Mouse (Mus musculus): ENCODE data around the gene Tango6. TPM values are rescaled to one million over a fixed set of nuclear protein-coding genes. Genes with fewer than 3 reads are reported as not detected.
A peak's percentile ranks its signal among the peaks of the same experiment; 100 is the strongest.

Tango6 gene
- polyA plus RNA-seq, 1 experiment from 2014 or later, result 10.1 TPM

GRCm38 (mm10) chr8:106722453-106722852 is 39.6 kb downstream of the Tango6 start:
- H3K4me1 ChIP-seq (ENCODE audit: control insufficient read depth, insufficient read depth, low read length), result no peaks in the 10 kb centered on the region
- 80% methylated on average over 6 of the region's 6 CpGs for WGBS
- H3K9ac ChIP-seq (replicated peaks; ENCODE audit: low read depth, low read length), result no peak overlapping the region
- no peaks in the 10 kb centered on the region for H3K9me3 ChIP-seq (ENCODE audit: control insufficient read depth, low read depth, low read length)
- ATAC-seq (ENCODE audit: insufficient number of reproducible peaks, insufficient read depth, low FRiP score, low read depth), result no peak
- H3K27ac ChIP-seq (ENCODE audit: low read length), result no peak overlapping the region
- H3K4me3 ChIP-seq (ENCODE audit: low read depth, low read length), result no peak overlapping the region
- no peaks in the 10 kb centered on the region for H3K27me3 ChIP-seq (ENCODE audit: control insufficient read depth, insufficient read depth, low read length)
- H3K36me3 ChIP-seq (ENCODE audit: control insufficient read depth, insufficient read depth, low read length), result peaks cover 13% of the 10 kb centered on the region
- H3K4me2 ChIP-seq (replicated peaks; ENCODE audit: low read depth, low read length), result no peak overlapping the region

- H3K4me2 ChIP-seq (replicated peaks; ENCODE audit: low read depth, low read length), result no peak overlapping the region
- no peak for ATAC-seq (ENCODE audit: insufficient number of reproducible peaks, insufficient read depth, low FRiP score, low read depth)
- no peaks in the 10 kb centered on the region for H3K4me1 ChIP-seq (ENCODE audit: control insufficient read depth, insufficient read depth, low read length)
- no peaks in the 10 kb centered on the region for H3K9me3 ChIP-seq (ENCODE audit: control insufficient read depth, low read depth, low read length)
- H3K27me3 ChIP-seq (ENCODE audit: control insufficient read depth, insufficient read depth, low read length), result no peaks in the 10 kb centered on the region
- WGBS, result 47% methylated on average over 2 of the region's 2 CpGs
- H3K36me3 ChIP-seq (ENCODE audit: control insufficient read depth, insufficient read depth, low read length), result peaks cover 13% of the 10 kb centered on the region
- no peak overlapping the region for H3K4me3 ChIP-seq (ENCODE audit: low read depth, low read length)
- no peak overlapping the region for H3K27ac ChIP-seq (ENCODE audit: low read length)
- H3K9ac ChIP-seq (replicated peaks; ENCODE audit: low read depth, low read length), result no peak overlapping the region
Measured at GRCm38 (mm10) chr8:106723921-106724320, 41.1 kb downstream of the Tango6 start.

GRCm38 (mm10) chr8:106726551-106726950 is 43.7 kb downstream of the Tango6 start:
- Histone ChIP-seq H3K9me3 (ENCODE audit: control insufficient read depth, low read depth, low read length) (no peaks in the 10 kb centered on the region), H3K27me3 (ENCODE audit: control insufficient read depth, insufficient read depth, low read length) (no peaks in the 10 kb centered on the region), H3K4me1 (ENCODE audit: control insufficient read depth, insufficient read depth, low read length) (no peaks in the 10 kb centered on the region), H3K27ac (ENCODE audit: low read length) (no peak overlapping the region), H3K4me2 (replicated peaks; ENCODE audit: low read depth, low read length) (no peak overlapping the region), H3K4me3 (ENCODE audit: low read depth, low read length) (no peak overlapping the region), H3K9ac (replicated peaks; ENCODE audit: low read depth, low read length) (no peak overlapping the region), H3K36me3 (ENCODE audit: control insufficient read depth, insufficient read depth, low read length) (peaks cover 13% of the 10 kb centered on the region)
- ATAC-seq (ENCODE audit: insufficient number of reproducible peaks, insufficient read depth, low FRiP score, low read depth), result no peak
- WGBS, result 90% methylated on average over 6 of the region's 6 CpGs

GRCm38 (mm10) chr8:106727241-106727835 is 44.5 kb downstream of the Tango6 start:
- H3K4me3 ChIP-seq (ENCODE audit: low read depth, low read length), result no peak overlapping the region
- no peaks in the 10 kb centered on the region for H3K27me3 ChIP-seq (ENCODE audit: control insufficient read depth, insufficient read depth, low read length)
- WGBS, result 42% methylated on average over 16 of the region's 16 CpGs
- H3K9ac ChIP-seq (replicated peaks; ENCODE audit: low read depth, low read length), result no peak overlapping the region
- H3K4me1 ChIP-seq (ENCODE audit: control insufficient read depth, insufficient read depth, low read length), result no peaks in the 10 kb centered on the region
- H3K9me3 ChIP-seq (ENCODE audit: control insufficient read depth, low read depth, low read length), result no peaks in the 10 kb centered on the region
- ATAC-seq (ENCODE audit: insufficient number of reproducible peaks, insufficient read depth, low FRiP score, low read depth), result no peak
- no peak overlapping the region for H3K4me2 ChIP-seq (replicated peaks; ENCODE audit: low read depth, low read length)
- H3K27ac ChIP-seq (ENCODE audit: low read length), result peak overlapping the region; percentile 21; the same call in 1 of the 2 replicates
- H3K36me3 ChIP-seq (ENCODE audit: control insufficient read depth, insufficient read depth, low read length), result peaks cover 13% of the 10 kb centered on the region

GRCm38 (mm10) chr8:106727889-106728288 is 45.0 kb downstream of the Tango6 start:
- no peaks in the 10 kb centered on the region for H3K9me3 ChIP-seq (ENCODE audit: control insufficient read depth, low read depth, low read length)
- H3K4me3 ChIP-seq (ENCODE audit: low read depth, low read length), result no peak overlapping the region
- H3K36me3 ChIP-seq (ENCODE audit: control insufficient read depth, insufficient read depth, low read length), result peaks cover 13% of the 10 kb centered on the region
- 63% methylated on average over 1 of the region's 1 CpGs for WGBS
- no peak overlapping the region for H3K27ac ChIP-seq (ENCODE audit: low read length)
- H3K4me2 ChIP-seq (replicated peaks; ENCODE audit: low read depth, low read length), result no peak overlapping the region
- H3K9ac ChIP-seq (replicated peaks; ENCODE audit: low read depth, low read length), result no peak overlapping the region
- no peak for ATAC-seq (ENCODE audit: insufficient number of reproducible peaks, insufficient read depth, low FRiP score, low read depth)
- no peaks in the 10 kb centered on the region for H3K4me1 ChIP-seq (ENCODE audit: control insufficient read depth, insufficient read depth, low read length)
- H3K27me3 ChIP-seq (ENCODE audit: control insufficient read depth, insufficient read depth, low read length), result no peaks in the 10 kb centered on the region

GRCm38 (mm10) chr8:106732921-106733320 is 50.1 kb downstream of the Tango6 start:
- 34% methylated on average over 5 of the region's 5 CpGs for WGBS
- no peak overlapping the region for H3K9ac ChIP-seq (replicated peaks; ENCODE audit: low read depth, low read length)
- no peak overlapping the region for H3K4me2 ChIP-seq (replicated peaks; ENCODE audit: low read depth, low read length)
- no peaks in the 10 kb centered on the region for H3K27me3 ChIP-seq (ENCODE audit: control insufficient read depth, insufficient read depth, low read length)
- no peaks in the 10 kb centered on the region for H3K9me3 ChIP-seq (ENCODE audit: control insufficient read depth, low read depth, low read length)
- no peak for ATAC-seq (ENCODE audit: insufficient number of reproducible peaks, insufficient read depth, low FRiP score, low read depth)
- no peaks in the 10 kb centered on the region for H3K4me1 ChIP-seq (ENCODE audit: control insufficient read depth, insufficient read depth, low read length)
- no peak overlapping the region for H3K4me3 ChIP-seq (ENCODE audit: low read depth, low read length)
- no peak overlapping the region for H3K27ac ChIP-seq (ENCODE audit: low read length)
- H3K36me3 ChIP-seq (ENCODE audit: control insufficient read depth, insufficient read depth, low read length), result peaks cover 9% of the 10 kb centered on the region; the same call in 1 of the 2 replicates

GRCm38 (mm10) chr8:106733703-106734102 is 50.8 kb downstream of the Tango6 start:
- no peaks in the 10 kb centered on the region for H3K4me1 ChIP-seq (ENCODE audit: control insufficient read depth, insufficient read depth, low read length)
- 68% methylated on average over 3 of the region's 3 CpGs for WGBS
- no peak overlapping the region for H3K9ac ChIP-seq (replicated peaks; ENCODE audit: low read depth, low read length)
- H3K36me3 ChIP-seq (ENCODE audit: control insufficient read depth, insufficient read depth, low read length), result peaks cover 9% of the 10 kb centered on the region; the same call in 1 of the 2 replicates
- no peak for ATAC-seq (ENCODE audit: insufficient number of reproducible peaks, insufficient read depth, low FRiP score, low read depth)
- H3K27ac ChIP-seq (ENCODE audit: low read length), result no peak overlapping the region
- H3K4me3 ChIP-seq (ENCODE audit: low read depth, low read length), result no peak overlapping the region
- H3K27me3 ChIP-seq (ENCODE audit: control insufficient read depth, insufficient read depth, low read length), result no peaks in the 10 kb centered on the region
- H3K4me2 ChIP-seq (replicated peaks; ENCODE audit: low read depth, low read length), result no peak overlapping the region
- no peaks in the 10 kb centered on the region for H3K9me3 ChIP-seq (ENCODE audit: control insufficient read depth, low read depth, low read length)

- H3K9me3 ChIP-seq (ENCODE audit: control insufficient read depth, low read depth, low read length), result no peaks in the 10 kb centered on the region
- no peak overlapping the region for H3K4me3 ChIP-seq (ENCODE audit: low read depth, low read length)
- H3K27me3 ChIP-seq (ENCODE audit: control insufficient read depth, insufficient read depth, low read length), result no peaks in the 10 kb centered on the region
- no peaks in the 10 kb centered on the region for H3K4me1 ChIP-seq (ENCODE audit: control insufficient read depth, insufficient read depth, low read length)
- no peak overlapping the region for H3K27ac ChIP-seq (ENCODE audit: low read length)
- H3K4me2 ChIP-seq (replicated peaks; ENCODE audit: low read depth, low read length), result no peak overlapping the region
- H3K36me3 ChIP-seq (ENCODE audit: control insufficient read depth, insufficient read depth, low read length), result peaks cover 9% of the 10 kb centered on the region; the same call in 1 of the 2 replicates
- no peak overlapping the region for H3K9ac ChIP-seq (replicated peaks; ENCODE audit: low read depth, low read length)
- no peak for ATAC-seq (ENCODE audit: insufficient number of reproducible peaks, insufficient read depth, low FRiP score, low read depth)
Measured at GRCm38 (mm10) chr8:106734222-106734621, 51.4 kb downstream of the Tango6 start.

Measured in stomach, embryonic 14.5 days (tissue).